Mouse (Mus musculus): ENCODE data around the gene Ear6. TPM values are rescaled to one million over a fixed set of nuclear protein-coding genes. Genes with fewer than 3 reads are reported as not detected.

Ear6 gene
- total and polyA plus RNA-seq, 3 experiments: not detected

- H3K9me3 ChIP-seq (replicated peaks; ENCODE audit: low read length): no peaks in the 10 kb centered on the region
- dilution Hi-C loops (cut with MboI; ENCODE audit: extremely low pct_ligation_motif_present, extremely low pct_unique_long_range_greater_than_20kb, low sequenced_read_pairs) (no loop called here), in situ Hi-C loops (cut with MboI; ENCODE audit: low pct_ligation_motif_present, low pct_unique_long_range_greater_than_20kb, low sequenced_read_pairs) (no loop called here)
- no peak for TF ChIP-seq ZKSCAN1 (IDR thresholded peaks at IDR 0.05; ENCODE audit: borderline replicate concordance, low read depth, low read length)
- no peak for TF ChIP-seq JUND (conservative IDR thresholded peaks at IDR 0.05; ENCODE audit: low read depth, low read length)
- TF ChIP-seq ZMIZ1 (IDR thresholded peaks at IDR 0.05; ENCODE audit: low read depth, low read length): no peak
- TF ChIP-seq GABPA (IDR thresholded peaks at IDR 0.05; ENCODE audit: insufficient replicate concordance, low read depth, low read length): no peak
- TF ChIP-seq MXI1 (IDR thresholded peaks at IDR 0.05; ENCODE audit: low read depth, low read length): no peak
- no peak for TF ChIP-seq MEF2A (IDR thresholded peaks at IDR 0.05; ENCODE audit: borderline replicate concordance, low read depth, low read length)
- no peak for TF ChIP-seq CHD2 (IDR thresholded peaks at IDR 0.05; ENCODE audit: low read length)
- TF ChIP-seq JUN (IDR thresholded peaks at IDR 0.05; ENCODE audit: insufficient read depth, low read depth, low read length): no peak
- TF ChIP-seq MAZ (IDR thresholded peaks at IDR 0.05; ENCODE audit: low read depth, low read length): no peak
- no peak for TF ChIP-seq KAT2A (IDR thresholded peaks at IDR 0.05; ENCODE audit: insufficient replicate concordance, low read length)
- no peak for TF ChIP-seq ETS1 (conservative IDR thresholded peaks at IDR 0.05; ENCODE audit: low read depth, low read length)
- no peak for TF ChIP-seq RCOR1 (conservative IDR thresholded peaks at IDR 0.05; ENCODE audit: low read depth, low read length)
- TF ChIP-seq IRF4 (IDR thresholded peaks at IDR 0.05; ENCODE audit: low read depth, low read length): no peak
- TF ChIP-seq POLR2A (IDR thresholded peaks at IDR 0.05; ENCODE audit: low read depth, low read length): no peak
- no peak for TF ChIP-seq TCF12 (IDR thresholded peaks at IDR 0.05; ENCODE audit: low read depth, low read length)
- no peak for TF ChIP-seq MAFK (IDR thresholded peaks at IDR 0.05; ENCODE audit: insufficient replicate concordance, low read length)
- no peak for TF ChIP-seq HCFC1 (IDR thresholded peaks at IDR 0.05; ENCODE audit: low read depth, low read length)
- no peak for TF ChIP-seq NRF1 (IDR thresholded peaks at IDR 0.05; ENCODE audit: low read depth, low read length)
- no peak for TF ChIP-seq RAD21 (IDR thresholded peaks at IDR 0.05; ENCODE audit: low read depth, low read length)
- no peak for TF ChIP-seq BHLHE40 (IDR thresholded peaks at IDR 0.05; ENCODE audit: low read depth, low read length)
- no peak overlapping the region for H3K27ac ChIP-seq (ENCODE audit: insufficient read depth, low read depth)
- H3K4me2 ChIP-seq (ENCODE audit: insufficient read depth, low read depth, poor library complexity, severe bottlenecking): no peak overlapping the region
- no peaks in the 10 kb centered on the region for H3K4me1 ChIP-seq (ENCODE audit: control insufficient read depth in 1 of 2, insufficient read depth in 2 of 2)
- H3K36me3 ChIP-seq (replicated peaks in 1 of 2; ENCODE audit: control insufficient read depth in 1 of 2, insufficient read depth in 1 of 2, low read length in 1 of 2): no peaks in the 10 kb centered on the region
- no peak overlapping the region for H3K4me3 ChIP-seq (replicated peaks in 1 of 3; ENCODE audit: low read depth in 2 of 3, low read length in 2 of 3, poor library complexity in 1 of 3)
- no peak for DNase-seq (ENCODE audit: extremely low read depth)
- H3K9ac ChIP-seq (ENCODE audit: insufficient read depth, low read depth): no peak overlapping the region
- H3K79me2 ChIP-seq (replicated peaks; ENCODE audit: control insufficient read depth, extremely low read depth, insufficient read depth, poor library complexity, severe bottlenecking): no peaks in the 10 kb centered on the region
- no peaks in the 10 kb centered on the region for H3K27me3 ChIP-seq (replicated peaks)
These were observed 11.2 kb upstream of the Ear6 start for GRCm38 (mm10) chr14:51842250-51842649.

DNA sequence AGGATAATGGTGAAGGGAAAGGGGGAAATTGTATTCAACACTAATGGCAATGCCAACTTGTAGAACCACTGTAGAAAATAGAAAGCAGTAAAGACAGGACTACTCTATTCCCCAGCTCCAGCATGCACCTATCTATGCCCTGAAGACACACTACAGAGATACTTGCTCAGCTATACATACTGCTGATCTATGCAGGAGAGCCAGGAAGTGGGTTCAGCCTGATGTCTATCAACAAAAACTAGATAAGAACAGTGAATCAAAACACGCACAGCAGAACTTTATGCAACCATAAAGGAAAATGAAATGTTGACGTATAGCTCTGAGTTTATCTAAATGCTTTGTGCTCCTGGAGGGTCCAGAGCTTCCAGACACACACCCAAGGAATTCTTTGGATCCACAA lies 10.7 kb upstream of the Ear6 start:
- dilution Hi-C loops (cut with MboI; ENCODE audit: extremely low pct_ligation_motif_present, extremely low pct_unique_long_range_greater_than_20kb, low sequenced_read_pairs): no loop called here
- Histone ChIP-seq H3K27me3 (replicated peaks) (no peaks in the 10 kb centered on the region), H3K4me1 (ENCODE audit: control insufficient read depth in 1 of 2, insufficient read depth in 2 of 2) (no peaks in the 10 kb centered on the region), H3K9me3 (replicated peaks; ENCODE audit: low read length) (no peaks in the 10 kb centered on the region), H3K4me3 (replicated peaks in 1 of 3; ENCODE audit: low read depth in 2 of 3, low read length in 2 of 3, poor library complexity in 1 of 3) (no peak overlapping the region), H3K79me2 (replicated peaks; ENCODE audit: control insufficient read depth, extremely low read depth, insufficient read depth, poor library complexity, severe bottlenecking) (no peaks in the 10 kb centered on the region), H3K36me3 (replicated peaks in 1 of 2; ENCODE audit: control insufficient read depth in 1 of 2, insufficient read depth in 1 of 2, low read length in 1 of 2) (no peaks in the 10 kb centered on the region), H3K4me2 (ENCODE audit: insufficient read depth, low read depth, poor library complexity, severe bottlenecking) (no peak overlapping the region), H3K27ac (ENCODE audit: insufficient read depth, low read depth) (no peak overlapping the region), H3K9ac (ENCODE audit: insufficient read depth, low read depth) (no peak overlapping the region)
- in situ Hi-C loops (cut with MboI; ENCODE audit: low pct_ligation_motif_present, low pct_unique_long_range_greater_than_20kb, low sequenced_read_pairs): no loop called here
- DNase-seq (ENCODE audit: extremely low read depth): no peak
- TF ChIP-seq GABPA (IDR thresholded peaks at IDR 0.05; ENCODE audit: insufficient replicate concordance, low read depth, low read length): no peak
- no peak for TF ChIP-seq SMC3 (IDR thresholded peaks at IDR 0.05; ENCODE audit: low read depth, low read length)
- TF ChIP-seq MAX (IDR thresholded peaks at IDR 0.05; ENCODE audit: low read length): no peak
- no peak for TF ChIP-seq UBTF (IDR thresholded peaks at IDR 0.05; ENCODE audit: low read depth, low read length)
- no peak for TF ChIP-seq MEF2A (IDR thresholded peaks at IDR 0.05; ENCODE audit: borderline replicate concordance, low read depth, low read length)
- TF ChIP-seq PAX5 (IDR thresholded peaks at IDR 0.05; ENCODE audit: low read length): no peak
- TF ChIP-seq TBP (conservative IDR thresholded peaks at IDR 0.05; ENCODE audit: low read depth, low read length): no peak
- no peak for TF ChIP-seq KAT2A (IDR thresholded peaks at IDR 0.05; ENCODE audit: insufficient replicate concordance, low read length)
- TF ChIP-seq POLR2A (IDR thresholded peaks at IDR 0.05; ENCODE audit: low read depth, low read length): no peak
- no peak for TF ChIP-seq RCOR1 (conservative IDR thresholded peaks at IDR 0.05; ENCODE audit: low read depth, low read length)
- no peak for TF ChIP-seq CHD2 (IDR thresholded peaks at IDR 0.05; ENCODE audit: low read length)
- TF ChIP-seq BHLHE40 (IDR thresholded peaks at IDR 0.05; ENCODE audit: low read depth, low read length): no peak
- TF ChIP-seq MAFK (IDR thresholded peaks at IDR 0.05; ENCODE audit: insufficient replicate concordance, low read length): no peak
- TF ChIP-seq POLR2AphosphoS2 (IDR thresholded peaks at IDR 0.05; ENCODE audit: low read depth, low read length): no peak

Measured in CH12.LX (cell line).